Mouse (Mus musculus) erythroblast, embryonic 14.5 days (primary cell): Measurements from ENCODE around the gene Pde5a.

ENCODE experiments used
- GATA1 ChIP-seq: IDR thresholded peaks from 2 replicates; pipeline ENCODE4 v1.6.1; 2012; ENCODE audit warnings: low read length, inconsistent platforms, mixed read lengths
- TAL1 ChIP-seq: IDR thresholded peaks from 3 replicates; pipeline ENCODE4 v1.6.1; 2012; ENCODE audit warnings: low read length, inconsistent platforms, mixed read lengths

GRCm38 (mm10) chr3:122898254-122898653, 169.5 kb downstream of the Pde5a start:
- TF ChIP-seq TAL1 (no peak), GATA1 (no peak)
